Mouse (Mus musculus) embryonic fibroblast, embryonic 13.5 days (primary cell): ENCODE measurements around the gene Gm47955.
"Not testable (repeated sequence)": the region's sequence is repeated elsewhere in the genome, so short reads cannot be mapped to it uniquely, and the experiment has no call there.

ENCODE experiments used
- CTCF ChIP-seq: IDR thresholded peaks from 2 replicates; pipeline ENCODE4 v1.5.1; 2011; ENCODE audit warnings: mild to moderate bottlenecking, control low read depth, low read length, moderate library complexity, borderline replicate concordance; ENCODE audit not compliant: insufficient read depth
- POLR2A ChIP-seq: IDR thresholded peaks from 2 replicates; pipeline ENCODE4 v1.6.1; 2011; ENCODE audit warnings: low read depth, mild to moderate bottlenecking, control low read depth, low read length, moderate library complexity

GRCm38 (mm10) chr1:82913434-82913833, 46.7 kb upstream of the Gm47955 start:
- TF ChIP-seq CTCF, POLR2A: not testable (repeated sequence)
